ENCODE assay signal across 8 mouse cellular contexts in genomic region chr2:172550364-172551080, GRCm38 (mm10). TPM values are rescaled to one million over a fixed set of nuclear protein-coding genes. Genes with fewer than 3 reads are reported as not detected.
DNase-seq lines count a peak whose midpoint lies in the region; ATAC-seq and TF ChIP-seq lines count a peak whose summit lies in the region.

No protein-coding gene starts in this region.

- H3K9me3 ChIP-seq in forebrain, embryonic 16.5 days (ENCODE audit: control insufficient read depth, low read length), result no peaks in the 10 kb centered on the region
- no peaks in the 10 kb centered on the region for H3K9me3 ChIP-seq in hindbrain, embryonic 15.5 days

- peak; percentile 76 to 81 for DNase-seq in layer of hippocampus, postnatal 10 days (ENCODE audit: low spot score in 2 of 2)
- DNase-seq in layer of hippocampus, adult 9-11 months, result no peak
- peak; percentile 18 for DNase-seq in c-Kit-positive CD71-positive TER-119-positive erythroid progenitor cells, embryonic 14.5 days (ENCODE audit: low spot score)
- DNase-seq in liver, result peak; percentile 58
- DNase-seq in naive thymus-derived CD4-positive, alpha-beta T cell, adult 2 months (ENCODE audit: low read depth), result peak; percentile 11
- peak; percentile 60 for DNase-seq in thymus, adult 2 months

- peak; percentile 49; the same call in 1 of the 2 replicates for ATAC-seq in forebrain, embryonic 16.5 days
- ATAC-seq in hindbrain, embryonic 15.5 days (ENCODE audit: low FRiP score, low read depth), result 0 out of 2 replicates have a peak, but pooled peaks have one; percentile 57

- 0 out of 2 replicates have a peak, but pooled peaks have one; percentile 53 for TF ChIP-seq CTCF in thymus, adult 2 months (IDR thresholded peaks at IDR 0.05; ENCODE audit: borderline replicate concordance, control insufficient read depth, extremely low read depth, insufficient read depth, low read length, poor library complexity)

- H3K9ac ChIP-seq in forebrain, embryonic 16.5 days (replicated peaks; ENCODE audit: low read depth, low read length), result peak overlapping the region; percentile 57
- H3K9ac ChIP-seq in hindbrain, embryonic 15.5 days, result no peak overlapping the region

- no peaks in the 10 kb centered on the region for H3K36me3 ChIP-seq in forebrain, embryonic 16.5 days (ENCODE audit: control insufficient read depth, insufficient read depth)
- H3K36me3 ChIP-seq in hindbrain, embryonic 15.5 days, result no peaks in the 10 kb centered on the region
- H3K36me3 ChIP-seq in thymus, adult 2 months (ENCODE audit: control insufficient read depth, insufficient read depth, low read length), result no peaks in the 10 kb centered on the region

- H3K27me3 ChIP-seq in forebrain, embryonic 16.5 days (replicated peaks; ENCODE audit: control insufficient read depth, insufficient read depth, low read length), result peaks cover 43% of the 10 kb centered on the region
- peaks cover 89% of the 10 kb centered on the region for H3K27me3 ChIP-seq in hindbrain, embryonic 15.5 days
- peaks cover 25% of the 10 kb centered on the region for H3K27me3 ChIP-seq in thymus, adult 2 months (ENCODE audit: control insufficient read depth, insufficient read depth, low read length)

- no peak overlapping the region for H3K27ac ChIP-seq in forebrain, embryonic 16.5 days (ENCODE audit: low read length)
- no peak overlapping the region for H3K27ac ChIP-seq in hindbrain, embryonic 15.5 days (replicated peaks)
- no peak overlapping the region for H3K27ac ChIP-seq in thymus, adult 2 months (ENCODE audit: control insufficient read depth, insufficient read depth, low read length)

- H3K4me2 ChIP-seq in forebrain, embryonic 16.5 days (ENCODE audit: low read length), result peak overlapping the region; percentile 72
- H3K4me2 ChIP-seq in hindbrain, embryonic 15.5 days, result peak overlapping the region; percentile 24

- H3K4me3 ChIP-seq in forebrain, embryonic 16.5 days (replicated peaks; ENCODE audit: low read length), result peak overlapping the region; percentile 45
- H3K4me3 ChIP-seq in hindbrain, embryonic 15.5 days, result peak overlapping the region; percentile 17
- no peak overlapping the region for H3K4me3 ChIP-seq in thymus, adult 2 months (ENCODE audit: control insufficient read depth, insufficient read depth, low read length)

- H3K4me1 ChIP-seq in forebrain, embryonic 16.5 days (replicated peaks; ENCODE audit: control insufficient read depth, insufficient read depth, low read length), result peaks cover 55% of the 10 kb centered on the region
- H3K4me1 ChIP-seq in hindbrain, embryonic 15.5 days (replicated peaks), result peaks cover 33% of the 10 kb centered on the region
- H3K4me1 ChIP-seq in thymus, adult 2 months (replicated peaks; ENCODE audit: control insufficient read depth, insufficient read depth, low read length), result no peaks in the 10 kb centered on the region

- under 1% methylated on average over 61 of the region's 62 CpGs for WGBS in forebrain, embryonic 16.5 days
- WGBS in hindbrain, embryonic 15.5 days, result under 1% methylated on average over 60 of the region's 62 CpGs
- WGBS in thymus, adult 2 months, result 4% methylated on average over 62 of the region's 62 CpGs

- no peak for TF ChIP-seq POLR2A in thymus, adult 2 months (IDR thresholded peaks at IDR 0.05; ENCODE audit: control insufficient read depth, extremely low read depth, insufficient read depth, low read length, poor library complexity)

RNA-seq across cellular contexts. Expression of gene Tfap2c, which starts 1.1 kb away (rescaled TPM):
- 1 to 10 TPM; 1.6 to 1.9 TPM for total RNA-seq in layer of hippocampus, postnatal 10 days (2021)
- polyA plus RNA-seq in forebrain, embryonic 16.5 days (2015; fragmentation: Nextera tagmentation; extraction: Ambion mirVana), result 22.3 and 28.5 TPM in 2 replicates
- 0.28 and 0.78 TPM in 2 replicates for polyA plus RNA-seq in hindbrain, embryonic 15.5 days (2015; fragmentation: Nextera tagmentation; extraction: Ambion mirVana)
- 0.69 and 0.92 TPM in 2 replicates for polyA plus RNA-seq in thymus, adult 2 months (2012; rRNA removed)

Comparison
In these comparisons a context has a peak if more than half of its experiments do, and no peak if none do; other contexts are left out.
1. RNA of gene Tfap2c, which starts 1.1 kb away (polyA plus RNA-seq): 22.3 to 28.5 TPM in forebrain, embryonic 16.5 days; 0.28 to 0.78 TPM in hindbrain, embryonic 15.5 days and 0.69 to 0.92 TPM in thymus, adult 2 months; every median in the first group is over 10 times any median in the second.